Mouse (Mus musculus) mouse embryonic stem cell (cell line): ENCODE measurements around the gene Ppdpf.
"Not testable (repeated sequence)": the region's sequence is repeated elsewhere in the genome, so short reads cannot be mapped to it uniquely, and the experiment has no call there.

ENCODE experiments used
- in situ Hi-C, 2 experiments: fragments of 300-500 bp; cut with MboI; formaldehyde crosslinking; loops; 1 replicate in 1 of 2; 3 replicates in 1 of 2; pipeline ENCODE4 v1.14.3; 2019 to 2020; ENCODE audit warnings: low sequenced_read_pairs in 2 of 2, low pct_unique_long_range_greater_than_20kb in 1 of 2, mixed read lengths in 1 of 2; ENCODE audit not compliant: unreplicated experiment in 1 of 2

Ppdpf gene

GRCm38 (mm10) chr2:181157716-181158302, 29.2 kb upstream of the Ppdpf start:
- in situ Hi-C loops: no loop called here

- in situ Hi-C loops: no loop called here
Measured at GRCm38 (mm10) chr2:181158471-181158870, 28.6 kb upstream of the Ppdpf start.

DNA sequence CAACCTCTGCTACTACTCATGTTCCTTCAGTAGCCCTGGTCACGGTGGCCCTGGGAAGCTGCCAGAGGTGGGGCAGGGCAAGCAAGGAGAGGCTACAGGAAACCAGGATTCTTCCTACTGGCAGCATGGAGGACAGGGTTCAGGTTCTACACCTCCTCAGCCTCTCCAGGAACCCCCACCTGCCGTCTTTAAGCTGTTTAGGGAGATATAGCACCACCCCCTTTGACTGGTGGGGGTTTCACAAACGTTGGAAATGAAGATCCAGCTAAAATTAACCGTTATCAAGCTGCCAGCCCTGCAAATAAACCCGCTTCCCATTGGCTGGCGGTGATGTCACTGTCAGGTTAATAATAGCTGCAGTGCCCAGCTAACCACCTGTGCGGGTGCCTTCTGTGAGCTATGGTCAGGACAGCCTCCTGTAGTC, 27.9 kb upstream of the Ppdpf start:
- in situ Hi-C loops: no loop called here

DNA sequence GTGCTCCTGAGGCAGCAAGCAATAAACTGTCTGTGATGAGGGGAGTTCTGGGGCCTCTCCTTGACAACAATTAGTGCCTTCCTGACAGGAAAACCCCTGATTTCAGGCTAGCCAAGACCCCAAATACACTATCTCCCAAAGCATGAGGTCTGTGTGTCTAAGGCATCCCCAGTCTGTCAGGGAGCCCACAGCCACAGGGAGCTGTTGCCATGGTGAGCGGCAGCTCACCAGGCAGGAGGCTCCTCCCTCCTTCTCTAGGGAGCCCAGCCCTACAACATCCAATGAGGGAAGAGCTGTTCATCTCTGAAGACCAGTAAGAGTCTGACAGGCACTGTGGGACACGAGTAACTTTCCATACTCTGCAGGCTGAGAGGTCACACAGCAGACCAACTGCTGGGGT, 27.3 kb upstream of the Ppdpf start:
- in situ Hi-C loops: no loop called here

DNA sequence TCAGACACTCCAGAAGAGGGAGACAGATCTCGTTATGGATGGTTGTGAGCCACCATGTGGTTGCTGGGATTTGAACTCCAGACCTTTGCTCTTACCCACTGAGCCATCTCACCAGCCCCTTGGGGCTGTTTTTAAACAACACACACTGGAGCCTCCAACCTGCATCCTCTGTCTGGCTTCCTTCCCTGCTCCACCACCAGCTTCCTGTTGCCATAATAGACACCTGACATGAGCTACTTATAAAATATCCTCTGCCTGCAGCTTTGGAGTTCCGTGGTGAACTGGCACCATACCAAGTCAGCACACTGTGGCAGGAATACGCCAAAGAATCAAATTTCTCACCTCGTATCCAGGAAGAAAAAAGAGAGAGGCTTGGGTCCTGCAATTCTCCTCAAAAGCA, 26.2 kb upstream of the Ppdpf start:
- in situ Hi-C loops: no loop called here

DNA sequence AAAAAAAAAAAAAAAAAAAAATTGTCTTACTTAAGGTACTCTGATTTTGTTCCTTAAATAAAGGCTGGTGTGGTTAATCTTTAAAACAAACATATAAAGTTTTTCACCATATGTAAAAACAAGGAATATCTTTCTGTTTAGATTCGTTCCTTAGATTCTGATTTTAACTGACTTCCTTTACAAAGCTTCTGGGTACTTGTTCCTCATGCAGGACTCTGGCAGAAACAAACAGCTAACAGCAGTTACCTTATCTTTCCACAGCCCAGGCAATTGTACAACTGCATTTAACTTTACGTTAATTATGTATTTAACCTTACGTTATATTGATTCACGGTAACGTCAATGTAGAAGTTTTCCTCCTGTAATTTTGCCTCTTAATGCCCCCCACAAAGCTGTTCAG, 20.6 kb upstream of the Ppdpf start:
- in situ Hi-C loops: no loop called here

- in situ Hi-C loops: no loop called here
Measured at GRCm38 (mm10) chr2:181174646-181175045, 12.4 kb upstream of the Ppdpf start.

- in situ Hi-C loops: no loop called here
Measured at GRCm38 (mm10) chr2:181178015-181178414, 9.0 kb upstream of the Ppdpf start.

GRCm38 (mm10) chr2:181178471-181178870, 8.6 kb upstream of the Ppdpf start:
- in situ Hi-C loops: no loop called here

GRCm38 (mm10) chr2:181180898-181181297, 6.1 kb upstream of the Ppdpf start:
- in situ Hi-C loops: no loop called here

DNA sequence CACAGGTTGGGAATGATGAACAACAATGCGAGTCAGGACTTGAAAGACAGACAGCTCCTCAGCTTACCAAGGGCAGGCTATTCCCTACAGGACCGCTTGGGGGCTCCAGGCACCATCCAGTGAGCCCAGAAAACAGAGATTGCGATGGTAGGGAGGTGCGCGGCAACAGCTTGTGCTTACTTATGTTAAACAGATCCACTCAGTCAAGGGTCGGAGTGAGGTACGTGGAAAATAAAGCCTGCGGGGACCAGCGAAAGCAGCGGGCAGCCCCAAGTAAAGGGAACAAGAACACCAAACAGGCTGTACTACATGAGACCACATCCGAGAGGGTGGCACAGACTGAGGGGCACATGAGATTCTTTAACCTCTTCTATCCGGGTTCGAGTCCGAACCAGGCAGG, 412 bp upstream of the Ppdpf start:
- in situ Hi-C loops: no loop called here

GRCm38 (mm10) chr2:181188681-181189080, 1.6 kb downstream of the Ppdpf start:
- in situ Hi-C loops: no loop called here

- in situ Hi-C loops: no loop called here
Measured at GRCm38 (mm10) chr2:181189321-181189720, 2.3 kb downstream of the Ppdpf start.

DNA sequence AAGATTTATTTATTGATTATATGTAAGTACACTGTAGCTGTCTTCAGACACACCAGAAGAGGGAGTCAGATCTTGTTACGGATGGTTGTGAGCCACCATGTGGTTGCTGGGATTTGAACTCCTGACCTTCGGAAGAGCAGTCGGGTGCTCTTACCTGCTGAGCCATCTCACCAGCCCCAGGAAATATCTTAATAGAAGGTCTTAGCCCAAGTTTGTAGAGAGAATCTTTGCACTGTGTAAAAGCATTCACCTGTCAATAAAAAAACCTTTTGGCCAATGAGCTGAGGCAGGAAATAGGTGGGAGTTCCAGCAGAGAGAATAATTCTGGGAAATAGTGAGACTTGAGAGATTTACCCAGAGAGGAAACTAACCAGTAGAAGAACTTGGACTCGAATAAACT, 4.3 kb downstream of the Ppdpf start:
- in situ Hi-C loops: not testable (repeated sequence)

DNA sequence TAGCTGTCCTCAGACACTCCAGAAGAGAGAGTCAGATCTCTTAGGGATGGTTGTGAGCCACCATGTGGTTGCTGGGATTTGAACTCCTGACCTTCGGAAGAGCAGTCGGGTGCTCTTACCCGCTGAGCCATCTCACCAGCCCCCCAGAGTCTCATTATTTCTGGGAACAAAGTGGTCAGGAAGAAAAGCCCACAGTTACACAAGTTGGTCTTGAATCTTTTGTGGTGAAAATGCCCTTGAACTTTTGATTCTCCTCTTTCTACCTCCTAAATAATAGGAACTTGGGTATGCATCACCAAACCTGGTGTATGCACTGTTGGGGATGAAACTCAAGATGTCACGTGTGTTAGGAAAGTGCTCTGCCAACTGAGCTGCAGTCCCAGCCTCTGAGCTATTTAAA, 4.9 kb downstream of the Ppdpf start:
- in situ Hi-C loops: no loop called here

DNA sequence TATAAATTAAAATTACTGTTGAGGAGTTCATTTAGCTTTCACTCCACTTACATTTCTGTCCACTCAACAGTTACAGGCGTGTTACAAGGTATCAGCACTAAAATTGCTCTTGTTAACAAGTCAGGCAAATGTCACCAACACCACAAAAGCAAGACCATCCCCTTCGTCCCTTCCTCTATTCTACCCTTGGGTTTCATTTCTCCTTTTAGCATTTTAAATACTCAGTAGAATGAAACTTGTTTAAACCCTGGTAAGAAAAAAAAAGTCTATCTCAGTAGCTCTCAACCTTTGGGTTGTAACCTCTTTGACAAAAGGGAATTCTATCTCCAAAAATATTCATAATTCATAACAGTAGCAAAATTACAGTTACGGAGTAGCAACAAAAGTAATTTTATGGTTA, 6.0 kb downstream of the Ppdpf start:
- in situ Hi-C loops: no loop called here

- in situ Hi-C loops: no loop called here
Measured at GRCm38 (mm10) chr2:181196628-181197300, 9.7 kb downstream of the Ppdpf start.

DNA sequence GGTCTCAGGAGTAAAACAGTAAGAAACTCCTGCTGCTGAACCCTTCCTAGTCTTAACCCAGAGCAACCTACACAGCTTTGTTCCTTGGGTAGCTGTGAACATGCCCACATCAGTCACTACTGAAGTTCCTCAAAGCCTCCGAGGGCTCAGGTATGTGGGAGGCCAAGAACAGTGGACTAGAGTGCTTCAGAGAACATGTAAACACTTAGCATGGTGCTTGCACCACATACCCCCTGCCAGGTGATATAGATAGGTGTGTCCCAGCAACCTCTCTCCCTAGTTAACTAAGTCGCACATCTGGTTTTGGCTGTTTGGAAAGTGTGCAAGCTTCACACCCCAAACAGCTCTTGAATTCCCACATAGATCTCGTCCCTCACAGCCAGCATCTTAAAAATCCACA, 14.6 kb downstream of the Ppdpf start:
- in situ Hi-C loops: no loop called here

- in situ Hi-C loops: no loop called here
Measured at GRCm38 (mm10) chr2:181202422-181202821, 15.4 kb downstream of the Ppdpf start, which contains the start of gene Ptk6. Ptk6 (minus strand) TSS chr2:181202789.

DNA sequence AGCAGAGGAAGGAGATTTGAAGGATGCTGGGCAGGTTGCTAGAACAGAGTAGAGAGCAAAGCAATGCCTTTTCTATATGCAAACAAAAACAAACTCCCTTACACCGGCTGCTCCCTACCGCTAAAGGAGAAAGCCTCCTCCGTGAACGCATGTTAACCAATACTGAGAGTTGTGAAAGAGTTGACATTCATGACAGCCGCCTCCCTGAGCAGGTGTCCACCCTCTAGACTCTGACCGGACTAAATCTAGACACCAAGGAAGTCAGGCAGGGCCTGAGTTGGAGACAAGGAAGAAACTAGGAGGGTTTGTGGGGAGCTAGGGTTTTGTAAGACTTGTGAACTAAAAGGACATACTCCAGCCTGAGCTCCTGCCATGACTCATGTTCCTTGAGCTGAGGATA, 15.8 kb downstream of the Ppdpf start:
- in situ Hi-C loops: no loop called here
